Mouse (Mus musculus) heart, postnatal 4 days (tissue): ENCODE measurements around the gene Prok1. TPM values are rescaled to one million over a fixed set of nuclear protein-coding genes. Genes with fewer than 3 reads are reported as not detected.

ENCODE experiments used
- DNase-seq: peaks from one replicate; pipeline ENCODE4 v3.0.0; 2021
- total RNA-seq, 2 experiments: library from RNA; stranded (reverse); gene quantifications; 2 replicates each; pipeline ENCODE4 v1.2.3; 2021

The Prok1 gene
- total RNA-seq, 2 experiments from 2014 or later: 0.36 TPM; not detected in 1

DNA sequence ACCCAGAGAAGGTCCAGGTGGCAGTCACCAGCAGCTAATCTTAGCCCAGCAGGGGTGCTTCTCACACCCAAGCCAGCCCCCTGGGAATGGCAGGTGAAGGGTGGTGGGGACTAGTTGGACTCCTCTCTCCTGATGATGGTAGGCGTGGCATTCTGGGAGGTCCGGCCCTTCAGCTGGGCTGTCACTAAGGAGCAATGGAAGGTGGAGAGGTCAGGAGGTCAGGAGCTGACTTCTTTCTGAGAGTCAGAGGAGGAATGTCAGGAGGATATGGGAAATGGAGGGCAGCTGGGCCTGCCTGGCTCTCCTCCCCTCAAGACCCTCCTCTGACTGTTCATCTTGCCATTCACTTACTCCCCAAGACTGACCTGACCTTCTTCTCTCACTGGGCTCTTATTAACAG is 1.5 kb downstream of the Prok1 start:
- DNase-seq: no peak

- DNase-seq: no peak
Measured at GRCm38 (mm10) chr3:107233945-107234344, 5.6 kb downstream of the Prok1 start.

DNA sequence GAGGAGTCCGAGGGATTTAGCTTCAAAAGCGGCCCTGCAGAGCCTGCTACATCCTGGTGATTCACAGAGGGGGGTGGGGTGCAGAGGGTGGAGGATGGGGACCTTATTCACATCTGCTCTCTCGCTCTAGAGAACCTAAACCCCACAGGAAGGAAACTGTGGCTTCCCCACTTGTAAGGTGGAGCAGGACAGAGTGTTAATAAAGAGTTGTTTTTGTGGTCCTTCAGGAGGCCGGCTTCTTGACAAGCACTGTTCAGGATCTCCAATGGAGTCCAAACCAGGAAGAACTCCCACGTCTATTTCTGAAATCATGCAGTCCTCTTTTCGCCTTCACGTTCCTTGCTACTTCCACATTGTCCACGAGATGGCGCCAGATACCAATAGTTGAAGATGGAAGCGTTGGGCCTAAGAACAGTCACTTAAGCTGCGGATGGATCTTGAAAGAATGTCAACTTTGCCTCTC is 6.1 kb downstream of the Prok1 start:
- DNase-seq: peak; percentile 91

- DNase-seq: no peak
Measured at GRCm38 (mm10) chr3:107231202-107231601, 8.3 kb downstream of the Prok1 start.

GRCm38 (mm10) chr3:107230527-107230926 is 9.0 kb downstream of the Prok1 start, which contains the start of gene A630076J17Rik:
Gene A630076J17Rik (plus strand): TSS chr3:107230614.
- no peak for DNase-seq

- no peak for DNase-seq
Measured at GRCm38 (mm10) chr3:107229822-107230221, 9.7 kb downstream of the Prok1 start.

DNA sequence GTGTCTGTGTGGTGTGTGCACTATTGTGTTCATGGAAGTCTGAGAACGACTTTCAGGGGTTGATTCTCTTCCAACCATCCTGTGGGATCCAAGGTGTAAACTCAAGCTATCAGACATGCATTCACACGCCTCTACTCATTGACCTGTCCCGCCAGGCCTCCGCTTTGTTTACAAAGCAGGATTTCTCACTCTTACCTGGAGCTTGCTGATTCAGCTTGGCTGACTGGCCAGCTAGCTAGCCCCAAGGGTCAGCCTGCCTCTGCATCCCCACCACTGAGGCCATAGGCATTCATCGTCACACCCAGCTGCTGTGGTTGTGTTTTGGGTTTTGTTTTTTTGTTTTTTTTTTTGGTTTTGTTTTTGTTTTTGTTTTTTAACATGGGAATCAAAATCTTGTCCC is 10.3 kb downstream of the Prok1 start:
- DNase-seq: no peak

DNA sequence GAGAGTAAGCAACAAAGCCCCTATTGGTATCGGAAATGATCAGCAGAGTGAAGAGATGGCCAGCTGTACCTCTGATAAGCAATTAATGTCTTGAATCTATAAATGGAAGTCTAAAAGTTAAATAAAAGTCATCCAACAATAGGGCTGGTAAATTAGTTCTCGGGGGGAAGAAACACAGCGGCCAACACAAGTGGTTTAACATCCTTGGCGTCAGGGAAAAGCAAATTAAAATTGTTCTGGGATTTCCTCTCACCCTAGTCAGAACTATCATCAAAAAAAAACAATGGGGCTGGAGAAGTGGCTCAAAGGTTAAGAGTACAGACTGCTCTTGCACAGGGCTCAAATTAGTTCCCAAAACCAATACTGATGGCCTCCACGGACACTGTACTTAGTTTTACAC is 13.7 kb downstream of the Prok1 start:
- no peak for DNase-seq

DNA sequence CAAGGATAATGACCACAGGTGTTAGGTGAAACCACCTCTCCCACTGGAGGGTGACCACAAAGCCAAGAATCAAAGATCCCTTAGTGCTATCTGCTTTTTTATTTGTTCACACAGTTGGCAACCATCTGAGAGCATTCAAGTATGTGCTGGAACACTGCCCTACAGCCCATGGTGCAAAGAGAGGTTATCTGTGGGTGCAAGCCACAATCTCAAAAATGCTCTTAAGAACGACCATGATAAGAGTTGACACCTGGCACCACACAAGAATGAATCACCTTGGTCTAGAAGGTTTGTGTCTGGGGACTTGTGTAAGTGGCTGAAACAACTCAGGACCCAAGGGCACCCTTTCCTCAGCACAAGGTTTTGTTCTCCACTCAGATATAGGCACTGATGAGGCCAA is 16.3 kb downstream of the Prok1 start:
- DNase-seq: no peak

DNA sequence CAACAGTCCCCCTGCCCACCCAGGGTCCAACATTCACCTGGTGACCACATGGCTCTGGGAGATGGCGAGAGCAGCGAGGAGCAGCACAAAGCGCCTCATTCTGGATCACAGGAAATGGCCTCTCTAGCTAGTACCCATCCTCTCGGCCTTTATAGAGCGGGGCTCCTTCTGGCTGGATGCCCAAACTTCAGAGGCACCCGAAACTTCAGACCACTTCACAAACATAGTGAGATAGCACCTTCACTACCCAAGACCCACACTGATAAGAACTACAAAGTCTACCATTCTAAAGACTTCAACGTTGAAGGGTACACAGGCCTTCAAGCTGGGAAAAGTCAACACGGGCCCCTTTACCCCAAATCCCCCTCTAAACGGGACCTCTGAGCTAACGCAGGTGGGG is 17.9 kb downstream of the Prok1 start, which contains the start of gene Cym:
Gene Cym (minus strand): TSS at position 125 of the 400 bp plus-strand sequence.
- no peak for DNase-seq

DNA sequence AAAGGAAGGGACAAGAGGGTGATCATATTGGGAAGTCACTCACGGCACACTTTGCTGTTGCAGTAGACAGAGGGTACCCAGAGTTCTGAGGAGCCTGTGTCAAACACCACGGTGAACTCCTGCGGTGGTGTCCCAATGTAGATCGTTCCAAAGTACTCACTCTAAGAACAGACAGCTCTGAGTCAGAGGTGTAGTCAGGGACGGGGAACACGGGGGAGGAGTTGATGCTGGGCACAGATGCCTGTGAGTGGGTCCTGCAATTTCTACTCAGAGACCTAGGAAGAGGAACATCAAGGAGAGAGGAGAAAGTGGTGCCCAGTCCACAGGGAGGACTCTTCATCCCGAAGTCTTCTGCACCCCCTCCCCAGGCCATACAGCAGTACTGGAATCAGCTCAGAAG is 20.9 kb downstream of the Prok1 start:
- no peak for DNase-seq

- DNase-seq: no peak
Measured at GRCm38 (mm10) chr3:107217101-107217480, 22.4 kb downstream of the Prok1 start.

- DNase-seq: no peak
Measured at GRCm38 (mm10) chr3:107216400-107217100, 23.0 kb downstream of the Prok1 start.

DNA sequence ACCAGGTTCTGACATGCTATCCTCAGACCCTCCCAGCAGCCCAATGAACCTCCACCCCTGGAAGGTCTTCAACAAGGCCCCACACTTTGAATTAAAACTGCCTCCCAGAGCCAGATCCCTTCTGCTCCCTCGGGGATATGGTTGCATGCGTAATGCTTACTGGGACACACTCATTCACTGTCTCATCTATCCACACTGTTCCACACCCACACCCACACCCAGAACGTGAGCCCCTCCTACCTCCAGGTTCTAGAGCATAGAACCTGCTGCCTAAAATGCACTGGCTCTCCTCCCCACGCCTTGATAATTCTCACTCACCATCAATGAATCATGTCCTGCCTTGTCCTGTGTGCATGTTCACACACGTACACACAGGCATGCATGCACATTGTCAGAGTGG is 24.9 kb downstream of the Prok1 start:
- DNase-seq: no peak

GRCm38 (mm10) chr3:107207625-107208253 is 31.8 kb downstream of the Prok1 start:
- DNase-seq: no peak

DNA sequence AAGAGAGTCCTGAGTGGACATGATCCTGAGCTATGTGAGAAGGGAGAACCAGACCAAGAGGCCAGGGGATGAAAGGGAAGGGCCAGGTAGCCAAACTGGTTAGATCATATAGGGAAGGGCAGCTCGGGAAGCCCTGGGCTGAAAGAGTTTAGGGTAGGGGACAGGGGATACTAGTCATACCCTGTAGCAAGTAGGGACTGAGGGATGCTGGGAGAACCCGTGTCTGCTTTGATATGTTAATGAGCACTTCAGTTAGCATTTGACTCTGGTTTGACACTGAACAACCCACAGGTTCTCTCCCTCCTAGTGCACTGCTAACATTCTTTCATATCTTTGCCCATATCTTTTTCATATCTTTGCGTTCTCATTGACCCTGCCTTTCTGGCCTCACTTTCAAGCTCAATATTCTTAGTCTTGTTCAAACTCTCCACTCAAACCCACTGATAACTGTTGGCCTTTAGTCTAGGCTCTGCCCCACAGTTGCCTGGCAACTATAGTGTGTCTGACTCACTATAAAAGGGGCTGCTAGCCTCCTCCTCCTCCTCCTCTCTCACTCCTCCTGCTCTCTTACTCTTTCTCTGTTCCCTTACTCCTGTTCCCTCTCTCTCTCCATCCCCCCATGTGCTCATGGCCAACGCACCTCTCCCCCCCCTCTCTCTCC is 32.9 kb downstream of the Prok1 start:
- no peak for DNase-seq

DNA sequence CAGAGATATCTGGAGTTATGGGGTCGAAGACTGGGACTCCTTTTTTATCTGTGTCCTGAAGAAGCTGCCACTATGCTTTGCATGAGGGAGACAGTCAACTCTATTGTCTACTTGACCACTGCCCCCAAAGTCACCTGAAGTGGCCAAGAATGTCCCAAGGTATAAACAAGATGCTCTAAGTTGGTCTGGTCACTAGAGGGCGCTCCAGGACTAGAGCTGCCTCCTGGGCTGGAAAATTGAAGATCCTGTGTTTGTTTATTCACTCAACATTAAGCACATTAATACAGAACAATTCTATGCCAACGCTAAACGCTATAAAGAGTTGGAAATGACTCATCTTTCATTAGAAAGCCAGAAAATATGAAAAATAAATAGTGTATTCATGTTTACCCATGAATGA is 33.5 kb downstream of the Prok1 start:
- peak; percentile 85 for DNase-seq

- no peak for DNase-seq
Measured at GRCm38 (mm10) chr3:107205170-107205569, 34.3 kb downstream of the Prok1 start.

DNA sequence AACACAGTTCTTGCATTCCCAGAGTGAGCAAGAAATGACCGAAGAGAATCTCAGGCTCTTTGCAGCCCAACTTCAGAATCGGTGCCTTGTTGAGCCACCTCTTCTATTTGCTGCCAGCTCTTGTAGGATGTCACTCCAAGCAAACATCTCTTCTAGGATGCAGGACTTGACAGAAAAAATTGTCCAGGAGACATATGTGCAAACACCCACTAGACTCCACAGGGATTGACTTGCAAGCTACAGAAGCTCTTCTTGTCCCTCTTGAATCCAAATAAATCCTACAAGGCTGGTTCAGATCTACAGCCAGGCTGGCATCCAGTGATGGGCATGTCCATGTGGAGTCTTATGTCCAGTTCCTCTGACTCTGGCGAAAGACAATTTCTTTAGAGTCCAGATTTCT is 35.1 kb downstream of the Prok1 start:
- DNase-seq: no peak

GRCm38 (mm10) chr3:107201310-107202180 is 38.0 kb downstream of the Prok1 start:
- DNase-seq: no peak

DNA sequence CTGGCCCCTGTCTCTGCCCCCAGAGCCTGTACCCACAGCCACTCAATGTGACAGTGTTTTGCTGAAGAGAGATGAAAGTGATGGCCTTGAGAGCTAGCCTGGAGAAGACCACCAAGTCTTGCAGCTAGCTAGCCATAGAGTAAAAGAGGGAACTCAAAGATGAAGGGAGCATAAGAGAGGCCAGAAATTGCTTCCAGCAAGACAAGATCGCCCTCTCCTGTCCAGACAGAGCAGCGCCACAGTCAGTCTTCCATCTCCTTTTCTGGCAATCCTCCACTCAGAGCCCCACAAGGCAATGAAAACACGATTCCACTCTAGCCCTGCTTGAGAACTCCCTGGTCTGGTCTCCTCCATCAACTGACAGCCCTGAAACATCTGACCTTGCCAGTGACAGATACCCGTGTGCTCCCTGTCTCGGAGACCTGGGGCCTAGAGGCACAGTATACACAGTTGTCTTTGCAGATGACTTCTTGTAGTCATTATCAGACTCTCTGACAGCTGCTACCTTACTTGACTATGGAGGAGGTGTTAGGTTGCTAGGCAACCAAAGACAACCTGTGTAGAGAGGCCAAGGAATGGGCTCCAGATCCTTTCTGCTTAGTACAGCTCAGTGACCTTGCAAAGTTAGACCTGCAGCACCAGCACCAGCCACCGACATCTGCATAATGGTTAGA is 51.1 kb downstream of the Prok1 start:
- peak; percentile 68 for DNase-seq

- DNase-seq: no peak
Measured at GRCm38 (mm10) chr3:107187022-107187421, 52.5 kb downstream of the Prok1 start.
